Mouse (Mus musculus) kidney, postnatal 0 days (tissue): ENCODE measurements around the gene Asxl1. TPM values are rescaled to one million over a fixed set of nuclear protein-coding genes. Genes with fewer than 3 reads are reported as not detected.

Experiments
- ATAC-seq: fragments of 200-750 bp; cut with Nextera tagmentation; replicated peaks from 2 replicates; pipeline ENCODE4 v1.8.0; 2017; ENCODE audit warnings: low read depth, moderate number of reproducible peaks, moderate TSS enrichment, moderate library complexity; ENCODE audit not compliant: low FRiP score
- DNase-seq: peaks from one replicate; pipeline ENCODE4 v3.0.0-alpha.2; 2016; ENCODE audit warnings: low spot score
- H3K27ac ChIP-seq: fragments of 300-500 bp; sonication (generic); 2 replicates; pipeline ENCODE4 v1.5.1; 2014; ENCODE audit warnings: mild to moderate bottlenecking
- H3K27me3 ChIP-seq: fragments of 300-500 bp; sonication (generic); 2 replicates; pipeline ENCODE4 v1.6.1; 2014; ENCODE audit warnings: low read length, mixed read lengths; ENCODE audit not compliant: insufficient read depth
- H3K36me3 ChIP-seq: fragments of 300-500 bp; sonication (generic); 2 replicates; pipeline ENCODE4 v1.6.1; 2014; ENCODE audit warnings: low read length, mixed read lengths; ENCODE audit not compliant: insufficient read depth
- H3K4me1 ChIP-seq: fragments of 300-500 bp; sonication (generic); replicated peaks from 2 replicates; pipeline ENCODE4 v1.6.1; 2014; ENCODE audit warnings: antibody characterized with exemption, low read length, mixed read lengths; ENCODE audit not compliant: insufficient read depth
- H3K4me2 ChIP-seq: fragments of 300-500 bp; sonication (generic); 2 replicates; pipeline ENCODE4 v1.6.1; 2014; ENCODE audit warnings: mild to moderate bottlenecking, low read length, moderate library complexity, mixed read lengths
- H3K4me3 ChIP-seq: fragments of 300-500 bp; sonication (generic); replicated peaks from 2 replicates; pipeline ENCODE4 v1.5.1; 2014; ENCODE audit warnings: low read depth, low read length
- H3K9ac ChIP-seq: fragments of 300-500 bp; sonication (generic); 2 replicates; pipeline ENCODE4 v1.6.1; 2014; ENCODE audit warnings: low read depth, low read length
- H3K9me3 ChIP-seq: fragments of 300-500 bp; sonication (generic); replicated peaks from 2 replicates; pipeline ENCODE4 v1.6.1; 2016; ENCODE audit warnings: low read length, inconsistent platforms, mixed read lengths
- CTCF ChIP-seq: IDR thresholded peaks from 2 replicates; pipeline ENCODE4 v1.5.1; 2016; ENCODE audit warnings: antibody characterized with exemption, low read depth, mild to moderate bottlenecking, moderate library complexity
- WGBS: fragments of 180-500 bp; shearing (Covaris S2); extraction: QIAGEN DNeasy Blood & Tissue Kit; methylation state at CpG from one replicate; pipeline ENCODE4 v1.1.7; 2014; 5-methylcytosine and 5-hydroxymethylcytosine counted together
- polyA plus RNA-seq: library from polyadenylated mRNA; unstranded; fragments of >200 nt; fragmentation: Nextera tagmentation; extraction: Ambion mirVana; gene quantifications from 2 replicates; pipeline ENCODE4 v1.2.1, GENCODE M21; 2015

Asxl1 gene
- polyA plus RNA-seq, 1 experiment from 2014 or later, result 14.1 TPM

- Histone ChIP-seq H3K9ac (no peak overlapping the region), H3K27me3 (no peaks in the 10 kb centered on the region), H3K4me2 (no peak overlapping the region), H3K4me1 (no peaks in the 10 kb centered on the region), H3K9me3 (no peaks in the 10 kb centered on the region), H3K4me3 (no peak overlapping the region), H3K36me3 (peaks cover 35% of the 10 kb centered on the region), H3K27ac (no peak overlapping the region)
- ATAC-seq (no peak), DNase-seq (no peak)
- 60% methylated on average over 9 of the region's 9 CpGs for WGBS
- no peak for TF ChIP-seq CTCF
These were observed 19.8 kb upstream of the Asxl1 start for GRCm38 (mm10) chr2:153325706-153326376.

GRCm38 (mm10) chr2:153332271-153332670 is 13.4 kb upstream of the Asxl1 start:
- no peaks in the 10 kb centered on the region for H3K4me1 ChIP-seq
- 91% methylated on average over 5 of the region's 5 CpGs for WGBS
- H3K27ac ChIP-seq, result no peak overlapping the region
- ATAC-seq, result no peak
- H3K9me3 ChIP-seq, result no peaks in the 10 kb centered on the region
- no peak overlapping the region for H3K9ac ChIP-seq
- TF ChIP-seq CTCF, result no peak
- H3K4me2 ChIP-seq, result no peak overlapping the region
- H3K27me3 ChIP-seq, result no peaks in the 10 kb centered on the region
- no peak for DNase-seq
- H3K36me3 ChIP-seq, result peaks cover 18% of the 10 kb centered on the region; the same call in 1 of the 2 replicates
- no peak overlapping the region for H3K4me3 ChIP-seq

- WGBS, result 96% methylated on average over 3 of the region's 3 CpGs
These were observed 12.6 kb upstream of the Asxl1 start for GRCm38 (mm10) chr2:153332981-153333380.

GRCm38 (mm10) chr2:153333822-153334232 is 11.8 kb upstream of the Asxl1 start:
- H3K4me2 ChIP-seq, result no peak overlapping the region
- TF ChIP-seq CTCF, result peak; percentile 47
- DNase-seq (peak; percentile 83), ATAC-seq (no peak; the same call in 1 of the 2 replicates)
- H3K4me3 ChIP-seq, result no peak overlapping the region
- H3K27me3 ChIP-seq, result no peaks in the 10 kb centered on the region
- 0 out of 2 replicates have a peak overlapping the region, but pooled peaks have one; percentile 8 for H3K27ac ChIP-seq
- no peak overlapping the region for H3K9ac ChIP-seq
- peaks cover 18% of the 10 kb centered on the region; the same call in 1 of the 2 replicates for H3K36me3 ChIP-seq
- 34% methylated on average over 6 of the region's 6 CpGs for WGBS
- no peaks in the 10 kb centered on the region for H3K9me3 ChIP-seq
- 0 out of 2 replicates have a peak, but pooled peaks cover 5% of the 10 kb centered on the region for H3K4me1 ChIP-seq

More at GRCm38 (mm10) chr2:153332981-153333380, 12.6 kb upstream of the Asxl1 start:
- 0 out of 2 replicates have a peak, but pooled peaks cover 5% of the 10 kb centered on the region for H3K4me1 ChIP-seq
- H3K9me3 ChIP-seq, result no peaks in the 10 kb centered on the region
- H3K4me2 ChIP-seq, result no peak overlapping the region
- TF ChIP-seq CTCF, result no peak
- H3K4me3 ChIP-seq, result no peak overlapping the region
- no peak for DNase-seq
- no peaks in the 10 kb centered on the region for H3K27me3 ChIP-seq
- H3K9ac ChIP-seq, result no peak overlapping the region
- no peak overlapping the region for H3K27ac ChIP-seq
- H3K36me3 ChIP-seq, result peaks cover 18% of the 10 kb centered on the region; the same call in 1 of the 2 replicates
- ATAC-seq, result no peak

- DNase-seq, result no peak
- H3K27ac ChIP-seq, result 0 out of 2 replicates have a peak overlapping the region, but pooled peaks have one; percentile 8
- no peak for TF ChIP-seq CTCF
- H3K4me2 ChIP-seq, result no peak overlapping the region
- no peak overlapping the region for H3K9ac ChIP-seq
- no peak overlapping the region for H3K4me3 ChIP-seq
- no peaks in the 10 kb centered on the region for H3K27me3 ChIP-seq
- H3K36me3 ChIP-seq, result peaks cover 16% of the 10 kb centered on the region; the same call in 1 of the 2 replicates
- ATAC-seq, result no peak
- H3K9me3 ChIP-seq, result no peaks in the 10 kb centered on the region
- WGBS, result 79% methylated on average over 3 of the region's 3 CpGs
- 0 out of 2 replicates have a peak, but pooled peaks cover 5% of the 10 kb centered on the region for H3K4me1 ChIP-seq
These were observed 11.3 kb upstream of the Asxl1 start for GRCm38 (mm10) chr2:153334281-153334680.

GRCm38 (mm10) chr2:153336117-153336516 is 9.5 kb upstream of the Asxl1 start:
- Histone ChIP-seq H3K9ac (no peak overlapping the region), H3K9me3 (no peaks in the 10 kb centered on the region), H3K27ac (no peak overlapping the region), H3K4me3 (no peak overlapping the region), H3K27me3 (no peaks in the 10 kb centered on the region), H3K36me3 (no peaks in the 10 kb centered on the region), H3K4me1 (0 out of 2 replicates have a peak, but pooled peaks cover 5% of the 10 kb centered on the region), H3K4me2 (no peak overlapping the region)
- no peak for TF ChIP-seq CTCF
- no peak for ATAC-seq
- no peak for DNase-seq
- WGBS, result 43% methylated on average over 2 of the region's 2 CpGs
